Mouse (Mus musculus): ENCODE results near the gene Olfr119. TPM values are rescaled to one million over a fixed set of nuclear protein-coding genes. Genes with fewer than 3 reads are reported as not detected.

Gene Olfr119
- not detected for total RNA-seq (2023)

GRCm38 (mm10) chr17:37696264-37696663 lies at the start of gene Olfr119:
Olfr119 (plus strand) TSS chr17:37696564.

GRCm38 (mm10) chr17:37663682-37664081 lies 32.7 kb upstream of the Olfr119 start, which contains the start of gene Olfr117:
Olfr117 (minus strand) TSS chr17:37663782.

GRCm38 (mm10) chr17:37666688-37667087 lies 29.7 kb upstream of the Olfr119 start, which contains the start of gene Olfr118:
Olfr118 (plus strand) TSS chr17:37666988.

GRCm38 (mm10) chr17:37721508-37721907 lies 25.1 kb downstream of the Olfr119 start, which contains the start of gene Olfr120:
Olfr120 (plus strand) TSS chr17:37721808.

Other genes starting within 250 kb of the Olfr119 start
- not detected for gene Olfr109, start 237.6 kb upstream of the Olfr119 start, total RNA-seq (2023)
- gene H2-M2, start 213.0 kb upstream of the Olfr119 start, total RNA-seq (2023) = 1 to 10 TPM; 7.7 to 9.7 TPM
- gene Olfr110, start 204.1 kb upstream of the Olfr119 start, total RNA-seq (2023) = under 1 TPM in 1 of 2 experiments, not detected in 1; 0.64 TPM
- 1 to 10 TPM in 1 of 2 experiments, under 1 TPM in 1; 0.68 to 1.2 TPM for gene Olfr111, start 188.5 kb upstream of the Olfr119 start, total RNA-seq (2023)
- not detected for gene Olfr112, start 127.1 kb upstream of the Olfr119 start, total RNA-seq (2023)
- not detected for gene Olfr113, start 118.9 kb upstream of the Olfr119 start, total RNA-seq (2023)
- not detected for gene Olfr114, start 103.8 kb upstream of the Olfr119 start, total RNA-seq (2023)
- not detected for gene Olfr115, start 69.5 kb upstream of the Olfr119 start, total RNA-seq (2023)
- gene Olfr116, start 69.4 kb upstream of the Olfr119 start, total RNA-seq (2023) = not detected
- gene Olfr117, start 32.8 kb upstream of the Olfr119 start, total RNA-seq (2023) = not detected
- not detected for gene Olfr118, start 29.6 kb upstream of the Olfr119 start, total RNA-seq (2023)
- gene Olfr120, start 25.2 kb downstream of the Olfr119 start, total RNA-seq (2023) = not detected
- gene Olfr121, start 52.3 kb downstream of the Olfr119 start, total RNA-seq (2023) = not detected
- gene Olfr122, start 72.0 kb downstream of the Olfr119 start, total RNA-seq (2023) = not detected
- not detected for gene Olfr123, start 97.0 kb downstream of the Olfr119 start, total RNA-seq (2023)
- not detected for gene Olfr124, start 103.3 kb downstream of the Olfr119 start, total RNA-seq (2023)
- gene Olfr125, start 136.4 kb downstream of the Olfr119 start, total RNA-seq (2023) = not detected
- not detected for gene Olfr126, start 150.9 kb downstream of the Olfr119 start, total RNA-seq (2023)
- not detected for gene Olfr127, start 203.9 kb downstream of the Olfr119 start, total RNA-seq (2023)
- gene Olfr128, start 224.0 kb downstream of the Olfr119 start, total RNA-seq (2023) = not detected